Mouse (Mus musculus): ENCODE data around the gene Lgals9.

GRCm38 (mm10) chr11:78978176-78979019 lies 6.3 kb downstream of the Lgals9 start:
- no peak for TF ChIP-seq CTCF (IDR thresholded peaks at IDR 0.05 in 2 of 3, conservative IDR thresholded peaks at IDR 0.05 in 1 of 3; ENCODE audit: control insufficient read depth in 1 of 3, insufficient read depth in 1 of 3, low read depth in 2 of 3, low read length in 3 of 3, poor library complexity in 1 of 3, severe bottlenecking in 1 of 3)
- no peak for TF ChIP-seq ZMIZ1 (IDR thresholded peaks at IDR 0.05; ENCODE audit: low read depth, low read length)
- no peak for TF ChIP-seq MYB (IDR thresholded peaks at IDR 0.05; ENCODE audit: low read depth, low read length)
- no peak for TF ChIP-seq E2F4 (IDR thresholded peaks at IDR 0.05; ENCODE audit: borderline replicate concordance, low read depth, low read length)
- no peak for TF ChIP-seq CHD2 (IDR thresholded peaks at IDR 0.05; ENCODE audit: low read length)
- no peak for TF ChIP-seq POLR2A (IDR thresholded peaks at IDR 0.05; ENCODE audit: control insufficient read depth in 1 of 2, insufficient read depth in 1 of 2, low read depth in 1 of 2, low read length in 2 of 2, poor library complexity in 1 of 2)
- no peak for TF ChIP-seq SIN3A (IDR thresholded peaks at IDR 0.05; ENCODE audit: low read length)
- no peak for TF ChIP-seq ZC3H11A (IDR thresholded peaks at IDR 0.05; ENCODE audit: low read depth, low read length)
- TF ChIP-seq TCF12 (IDR thresholded peaks at IDR 0.05; ENCODE audit: low read depth, low read length), result no peak
- no peak for TF ChIP-seq TAL1 (IDR thresholded peaks at IDR 0.05; ENCODE audit: low read length)
- TF ChIP-seq NRF1 (IDR thresholded peaks at IDR 0.05; ENCODE audit: insufficient read depth, low read depth, low read length, poor library complexity, severe bottlenecking), result no peak
- TF ChIP-seq BHLHE40 (IDR thresholded peaks at IDR 0.05; ENCODE audit: borderline replicate concordance, low read depth, low read length), result no peak
- peak; percentile 39; the same call in 1 of the 2 replicates for TF ChIP-seq POLR2AphosphoS2 (IDR thresholded peaks at IDR 0.05; ENCODE audit: low read length)
